Mouse (Mus musculus): ENCODE measurements around the gene Nbeal2. TPM values are rescaled to one million over a fixed set of nuclear protein-coding genes. Genes with fewer than 3 reads are reported as not detected.

Nbeal2 gene
- total RNA-seq, 2 experiments from 2014 or later: 13.4 to 18.9 TPM

- no peak for DNase-seq (ENCODE audit: low spot score in 2 of 2)
Measured at GRCm38 (mm10) chr9:110620180-110620579, 33.8 kb downstream of the Nbeal2 start.

DNA sequence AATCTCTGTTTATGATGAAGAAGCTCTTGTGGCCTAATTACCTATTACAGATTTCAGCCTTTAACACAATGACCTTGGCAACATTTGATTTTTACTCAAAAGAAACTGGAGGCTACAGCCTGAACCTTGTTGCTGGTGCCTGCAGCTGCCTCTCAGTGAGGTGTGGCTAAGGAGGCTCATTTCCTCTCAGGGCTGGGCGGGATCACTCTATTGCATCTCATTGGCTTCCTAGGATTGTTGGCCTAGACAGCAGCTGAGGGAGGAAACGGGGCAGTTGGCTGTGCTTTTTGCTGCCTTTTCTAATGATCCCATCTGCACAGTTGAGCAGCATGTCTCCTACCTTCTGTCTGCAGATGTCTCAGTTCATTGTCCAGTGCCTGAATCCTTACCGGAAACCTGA lies 36.9 kb downstream of the Nbeal2 start:
- no peak for DNase-seq (ENCODE audit: low spot score in 2 of 2)

GRCm38 (mm10) chr9:110611471-110611870 lies 42.5 kb downstream of the Nbeal2 start:
- no peak for DNase-seq (ENCODE audit: low spot score in 2 of 2)

DNA sequence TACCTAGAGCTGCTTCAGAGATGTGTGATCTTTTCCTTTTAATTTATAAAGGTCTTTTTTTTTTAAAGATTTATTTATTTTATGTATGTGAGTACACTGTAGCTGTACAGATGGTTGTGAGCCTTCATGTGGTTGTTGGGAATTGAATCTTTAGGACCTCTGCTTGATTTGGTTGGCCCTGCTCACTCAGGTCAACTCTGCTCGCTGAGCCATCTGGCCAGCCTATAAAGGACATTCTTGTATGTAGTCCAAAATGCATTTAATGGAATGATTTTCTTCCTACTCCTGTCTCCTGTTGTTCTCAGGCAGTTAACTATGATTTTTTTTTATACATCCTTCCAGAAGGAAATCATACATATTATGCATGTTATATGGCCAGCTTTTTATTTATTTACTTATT lies 70.4 kb downstream of the Nbeal2 start:
- DNase-seq (ENCODE audit: low spot score in 2 of 2): no peak

DNA sequence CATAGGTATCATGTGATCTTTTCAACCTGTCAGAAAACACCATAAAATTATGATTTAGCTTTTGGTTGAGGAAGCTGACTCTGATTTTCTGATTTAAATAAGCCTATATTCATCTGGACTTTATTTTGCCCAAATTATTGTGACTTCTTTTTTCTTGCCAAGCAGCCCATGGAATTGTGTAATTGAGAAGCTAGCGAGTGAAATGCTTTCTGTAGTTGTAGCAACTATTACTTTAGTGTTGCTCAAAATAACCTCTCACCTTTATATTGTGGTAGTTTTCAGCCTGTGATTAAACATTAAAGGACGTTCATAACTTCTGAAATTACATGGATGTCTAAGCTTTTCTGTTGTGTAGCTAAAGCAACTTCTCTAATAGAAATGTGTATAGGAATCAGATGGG lies 71.8 kb downstream of the Nbeal2 start:
- DNase-seq (ENCODE audit: low spot score in 2 of 2): no peak

Small RNAs within 50 kb of the gene (microRNA-seq; reads per million reads assigned to microRNA genes)
- gene Mir8107: 0.20 to 1.2 reads per million in 2 experiments

Other genes with a start within 250 kb of the Nbeal2 start
- 10 to 100 TPM; 53.2 to 53.6 TPM for gene Ptpn23, start 245.9 kb downstream of the Nbeal2 start, total RNA-seq (2021)
- not detected for gene Ngp, start 234.4 kb downstream of the Nbeal2 start, total RNA-seq (2021)
- 10 to 100 TPM; 23.0 to 23.5 TPM for gene Klhl18, start 177.5 kb downstream of the Nbeal2 start, total RNA-seq (2021)
- gene Kif9, start 177.2 kb downstream of the Nbeal2 start, total RNA-seq (2021): 1 to 10 TPM; 3.8 TPM
- gene Setd2, start 121.6 kb downstream of the Nbeal2 start, total RNA-seq (2021): 10 to 100 TPM; 62.3 to 64.8 TPM
- gene Nradd, start 29.7 kb downstream of the Nbeal2 start, total RNA-seq (2021): 1 to 10 TPM; 2.0 to 3.5 TPM
- gene Ccdc12, start 2.3 kb upstream of the Nbeal2 start, total RNA-seq (2021): 10 to 100 TPM; 50.9 to 62.8 TPM
- not detected for gene Myl3, start 87.7 kb upstream of the Nbeal2 start, total RNA-seq (2021)
- 1 to 10 TPM; 3.9 TPM for gene Pth1r, start 93.0 kb upstream of the Nbeal2 start, total RNA-seq (2021)
- gene Prss42, start 144.0 kb upstream of the Nbeal2 start, total RNA-seq (2021): not detected
- gene Prss44, start 159.8 kb upstream of the Nbeal2 start, total RNA-seq (2021): not detected
- gene Prss43, start 172.5 kb upstream of the Nbeal2 start, total RNA-seq (2021): under 1 TPM in 1 of 2 experiments, not detected in 1; 0.33 TPM
- gene Prss45, start 180.4 kb upstream of the Nbeal2 start, total RNA-seq (2021): under 1 TPM in 1 of 2 experiments, not detected in 1; 0.35 TPM
- not detected for gene Prss46, start 190.3 kb upstream of the Nbeal2 start, total RNA-seq (2021)
- 1 to 10 TPM; 1.6 to 2.1 TPM for gene Prss50, start 203.8 kb upstream of the Nbeal2 start, total RNA-seq (2021)
- gene Als2cl, start 225.7 kb upstream of the Nbeal2 start, total RNA-seq (2021): 1 to 10 TPM; 7.7 to 8.4 TPM
- gene Tmie, start 226.0 kb upstream of the Nbeal2 start, total RNA-seq (2021): 1 to 10 TPM; 1.7 to 1.9 TPM